Mouse (Mus musculus): Measurements from ENCODE around the gene Nxph1.
A peak's percentile ranks its signal among the peaks of the same experiment; 100 is the strongest.

The Nxph1 gene

GRCm38 (mm10) chr6:8948131-8948470 lies at the start of gene Nxph1:
Gene Nxph1, plus strand, starts transcription at chr6:8948431.
- no peak for DNase-seq (ENCODE audit: low read depth, low spot score)

- no peak for DNase-seq (ENCODE audit: low read depth, low spot score)
These were observed 48.1 kb upstream of the Nxph1 start for GRCm38 (mm10) chr6:8900021-8900728.

GRCm38 (mm10) chr6:8900729-8901122 lies 47.5 kb upstream of the Nxph1 start:
- DNase-seq (ENCODE audit: low read depth, low spot score) = no peak

DNA sequence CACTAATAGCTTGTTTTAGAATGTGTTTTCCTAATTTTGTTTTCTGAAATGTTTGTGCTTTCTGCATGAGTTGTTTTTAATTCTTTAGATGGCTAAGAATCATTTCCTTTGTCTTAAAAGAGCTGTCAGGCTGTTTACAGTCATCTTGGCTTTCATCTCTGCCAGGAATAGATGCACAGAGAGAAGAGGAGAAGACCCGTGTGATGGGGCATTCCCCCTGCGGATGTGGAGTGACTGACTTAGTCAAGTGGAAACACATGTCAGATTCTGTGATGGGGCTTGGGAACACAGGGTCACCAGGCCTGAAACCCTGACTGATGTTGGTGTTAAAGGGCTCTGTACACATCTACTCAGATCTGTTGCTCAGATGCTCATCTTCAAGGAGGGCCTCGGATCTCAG lies 40.3 kb upstream of the Nxph1 start:
- no peak for DNase-seq (ENCODE audit: low read depth, low spot score)

GRCm38 (mm10) chr6:8913404-8913803 lies 34.8 kb upstream of the Nxph1 start:
- DNase-seq (ENCODE audit: low read depth, low spot score) = no peak

DNA sequence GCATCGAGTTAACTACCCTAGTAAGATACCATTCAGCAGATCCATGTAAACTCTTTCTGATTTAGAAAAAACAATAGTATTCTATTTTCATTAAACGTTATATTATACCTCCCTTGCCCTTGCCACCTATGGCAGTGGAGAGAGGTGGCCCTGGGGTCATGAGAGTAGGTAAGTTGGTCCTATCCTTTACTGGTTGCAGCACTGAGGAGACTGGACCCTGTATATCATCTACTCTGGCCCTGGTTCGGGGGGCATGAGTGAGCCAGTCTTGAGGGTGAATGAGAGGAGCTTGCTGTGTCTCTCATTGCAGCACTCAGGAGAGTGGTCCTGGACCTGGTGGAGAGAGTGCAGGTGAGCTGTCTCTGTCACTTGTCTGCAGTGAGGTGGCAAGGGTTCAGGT lies 33.5 kb upstream of the Nxph1 start:
- DNase-seq (ENCODE audit: low read depth, low spot score) = no peak

- no peak for DNase-seq (ENCODE audit: low read depth, low spot score)
These were observed 23.8 kb upstream of the Nxph1 start for GRCm38 (mm10) chr6:8924481-8924880.

DNA sequence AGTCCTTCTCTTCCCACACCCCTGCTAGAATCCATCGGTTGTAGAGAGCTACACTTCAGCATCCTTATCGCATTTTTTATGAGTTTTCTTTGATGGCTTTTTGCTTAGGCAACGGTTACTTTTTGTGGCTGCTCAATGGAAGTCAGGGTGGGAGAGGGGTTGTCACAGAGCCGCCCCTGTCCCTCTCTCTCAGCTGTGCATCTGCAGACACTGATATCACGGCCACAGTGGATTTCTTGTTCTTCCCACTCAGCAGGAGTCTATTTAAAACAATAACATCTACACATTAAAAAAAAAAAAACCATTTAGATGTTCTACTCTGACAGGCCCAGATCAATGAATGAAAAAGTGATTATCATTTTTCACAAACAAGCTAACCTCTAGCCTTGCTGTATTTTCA lies 13.0 kb upstream of the Nxph1 start:
- no peak for DNase-seq (ENCODE audit: low read depth, low spot score)

- DNase-seq (ENCODE audit: low read depth, low spot score) = no peak
These were observed 12.5 kb upstream of the Nxph1 start for GRCm38 (mm10) chr6:8935705-8936104.

DNA sequence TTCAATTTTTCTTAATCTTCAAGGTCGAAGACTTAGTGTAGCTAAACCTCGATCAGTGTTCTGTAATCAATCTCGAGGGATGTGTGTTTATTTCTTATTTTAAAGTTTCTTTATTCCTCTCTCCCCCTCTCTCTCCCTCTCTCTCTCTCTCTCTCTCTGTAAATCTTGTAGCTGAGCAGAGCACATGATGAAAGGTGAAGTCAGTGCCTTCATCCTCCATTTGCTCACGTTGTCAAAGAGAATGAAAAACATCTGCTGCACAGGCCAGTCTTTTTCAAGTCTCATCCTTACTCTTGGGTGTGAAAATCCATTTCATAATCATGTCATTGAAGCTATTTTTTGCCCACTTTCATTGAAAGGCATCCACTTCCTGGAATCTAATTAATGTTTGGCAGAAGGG lies 12.1 kb upstream of the Nxph1 start:
- DNase-seq (ENCODE audit: low read depth, low spot score) = no peak

DNA sequence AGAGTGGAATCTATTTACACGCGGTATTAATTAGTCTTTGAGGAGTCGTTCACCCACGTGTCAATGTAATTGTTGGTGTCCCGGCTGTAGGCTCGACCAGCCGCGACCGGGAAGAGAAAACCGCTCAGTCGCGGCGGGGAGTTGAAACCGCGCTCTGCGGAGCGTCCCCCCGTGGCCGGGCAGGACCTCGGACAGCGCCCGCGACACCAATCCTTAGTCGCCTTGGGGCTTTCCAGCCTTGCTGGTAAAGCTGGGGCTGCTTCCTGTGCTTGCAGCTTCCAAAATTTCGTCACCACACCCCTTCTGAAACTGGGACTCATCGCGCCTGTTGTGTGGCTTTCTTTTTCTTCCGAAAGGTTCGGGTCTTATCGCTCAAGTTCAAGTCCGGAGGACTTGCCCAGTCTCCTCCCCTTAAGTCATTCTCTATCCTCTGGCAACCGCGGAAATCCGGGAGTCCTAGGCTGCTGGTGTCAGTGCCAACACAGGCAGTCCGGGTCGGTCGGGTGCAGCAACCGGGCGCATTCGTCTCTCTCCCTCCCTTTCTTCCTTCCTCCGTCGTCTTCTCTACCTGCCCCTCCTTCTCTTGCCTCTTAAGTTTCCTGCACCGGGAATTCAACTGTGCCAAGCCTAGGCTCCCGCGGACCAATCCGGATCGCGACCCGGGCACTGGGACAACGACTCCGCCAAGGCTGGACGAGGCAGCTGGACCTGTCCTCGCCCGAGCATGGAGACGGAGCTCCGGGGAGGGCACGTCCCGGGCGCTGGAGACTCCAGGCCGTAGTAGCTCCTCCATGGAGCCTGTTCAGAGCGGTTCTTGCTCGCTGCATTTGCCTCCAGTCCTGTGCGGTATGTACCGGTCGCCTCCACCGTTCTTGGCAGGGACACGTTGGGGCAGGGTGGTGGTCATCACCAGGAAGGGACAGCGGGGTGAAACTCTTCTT lies 510 bp downstream of the Nxph1 start:
- no peak for DNase-seq (ENCODE audit: low read depth, low spot score)

GRCm38 (mm10) chr6:8949665-8950201 lies 1.5 kb downstream of the Nxph1 start:
- no peak for DNase-seq (ENCODE audit: low read depth, low spot score)

- DNase-seq (ENCODE audit: low read depth, low spot score) = no peak
These were observed 2.5 kb downstream of the Nxph1 start for GRCm38 (mm10) chr6:8950611-8951325.

- DNase-seq (ENCODE audit: low read depth, low spot score) = peak; percentile 84
These were observed 3.1 kb downstream of the Nxph1 start for GRCm38 (mm10) chr6:8951326-8951695.

DNA sequence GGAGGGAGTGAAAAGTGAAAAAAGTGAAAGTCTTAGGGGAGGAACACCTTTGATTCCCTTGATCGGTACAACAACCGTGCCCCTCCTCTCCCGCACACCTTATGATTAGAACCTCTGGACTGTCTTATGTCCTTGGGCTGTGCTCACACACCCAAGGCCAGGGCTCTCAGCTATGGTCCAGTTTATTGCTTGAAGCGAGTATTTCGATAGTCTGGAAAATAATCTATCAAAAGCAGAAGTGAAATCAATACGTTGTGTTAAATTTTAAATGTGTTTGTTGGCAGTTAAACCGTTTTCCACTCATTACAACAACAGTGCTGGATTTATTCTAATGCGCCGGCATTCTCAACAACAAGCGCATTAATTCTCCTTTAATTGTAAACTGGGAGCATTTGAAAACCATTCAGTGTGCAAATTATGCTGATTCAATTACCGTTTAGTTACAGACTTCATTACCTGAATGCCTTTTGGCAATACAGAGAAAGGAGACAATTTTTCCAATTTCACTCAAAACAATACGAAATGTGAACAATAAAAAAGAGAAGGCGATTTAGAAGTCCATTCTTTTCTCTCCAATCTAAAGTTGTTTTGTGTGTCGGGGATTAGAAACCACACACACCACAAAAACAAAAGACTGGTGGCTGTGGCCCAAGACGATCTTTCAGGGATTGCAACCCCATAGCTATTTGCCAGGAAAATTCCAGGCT lies 3.8 kb downstream of the Nxph1 start:
- DNase-seq (ENCODE audit: low read depth, low spot score) = no peak

DNA sequence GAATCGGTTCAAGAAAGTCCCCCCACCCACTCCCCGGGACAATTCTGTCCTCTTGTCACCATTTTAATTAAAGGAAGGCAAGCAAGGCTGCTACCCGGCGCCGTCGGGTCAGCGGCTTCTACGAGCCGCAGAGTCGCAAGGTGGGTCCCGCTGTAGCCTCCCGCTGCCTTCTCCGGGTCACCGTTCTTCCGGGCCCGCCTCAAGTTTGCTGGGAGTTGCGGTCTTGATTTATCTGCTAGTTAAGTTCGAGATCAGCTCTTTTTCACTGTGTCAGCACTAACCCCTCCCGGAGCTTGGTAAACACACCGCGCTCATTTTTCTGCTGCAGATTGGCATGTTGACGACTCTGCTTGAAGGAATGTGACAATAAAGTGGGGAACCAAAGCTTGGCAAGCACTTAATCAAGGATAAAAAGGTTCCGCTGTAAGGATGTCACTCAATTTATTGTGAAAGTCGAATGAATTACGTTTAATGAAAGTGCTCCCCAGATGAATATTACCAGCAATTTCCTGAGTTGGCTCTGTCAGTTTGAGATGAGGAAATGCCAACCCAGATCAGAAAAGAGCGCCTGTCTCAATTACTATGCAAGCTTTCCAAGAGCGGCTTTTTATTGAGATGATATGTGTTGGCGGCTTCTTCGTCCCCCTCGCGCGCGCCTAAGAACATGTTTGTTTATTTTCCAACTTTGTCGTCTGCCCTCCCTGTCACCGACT lies 7.7 kb downstream of the Nxph1 start:
- no peak for DNase-seq (ENCODE audit: low read depth, low spot score)

DNA sequence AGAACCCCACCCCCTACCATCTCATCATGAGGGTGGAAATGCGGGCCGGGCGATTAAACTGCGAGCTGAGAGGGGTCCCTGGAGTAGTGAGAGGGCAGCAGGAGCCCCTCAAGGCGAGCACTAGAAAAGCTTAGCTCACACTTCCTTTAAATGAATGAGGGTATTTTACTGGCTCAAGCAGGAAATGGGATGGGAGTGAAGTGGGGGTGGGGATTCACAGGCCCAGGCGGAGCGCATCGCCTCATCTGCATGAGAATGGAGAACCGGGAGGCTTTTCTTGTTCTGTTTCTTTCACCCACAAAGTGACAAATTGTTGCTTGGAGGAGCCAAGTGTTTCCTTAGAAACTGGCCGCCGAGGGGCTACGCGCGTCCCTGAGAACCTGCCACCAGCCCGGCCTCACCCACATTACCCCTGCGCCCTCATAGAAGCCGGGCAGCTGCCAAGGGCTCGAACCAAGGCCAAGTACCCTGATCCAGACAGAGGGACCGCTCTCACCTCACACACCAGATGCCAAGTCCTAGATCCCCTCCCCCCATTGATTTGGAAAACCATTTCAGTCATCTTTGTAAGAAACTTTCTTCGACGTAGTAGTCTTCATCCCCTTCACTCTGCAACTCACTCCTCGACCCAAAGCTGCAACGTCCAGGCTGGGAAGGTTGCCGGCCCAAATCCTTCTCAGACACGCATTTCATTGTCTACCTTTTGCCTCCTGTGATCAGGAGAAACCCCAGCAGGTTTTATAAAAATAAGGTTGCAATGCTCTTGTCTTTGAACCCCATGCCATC lies 8.7 kb downstream of the Nxph1 start:
- peak; percentile 65 for DNase-seq (ENCODE audit: low read depth, low spot score)

DNA sequence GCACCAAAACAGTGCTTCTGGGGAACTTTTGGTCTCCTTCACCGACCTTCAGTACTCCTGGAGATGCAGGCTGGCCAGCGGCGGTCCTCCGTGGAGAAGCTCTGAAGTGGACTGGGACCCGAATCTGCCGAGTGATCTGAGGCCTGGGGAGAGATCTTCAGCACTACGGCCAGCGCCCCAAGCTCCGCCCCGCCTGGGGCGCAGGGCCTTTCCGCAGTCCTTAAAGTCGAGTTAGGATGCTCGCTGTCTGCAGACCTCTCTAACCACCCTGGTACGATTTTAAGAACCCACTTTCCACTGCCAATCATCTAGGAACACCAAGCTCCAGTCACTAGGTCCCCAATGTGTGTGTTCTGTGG lies 9.3 kb downstream of the Nxph1 start:
- DNase-seq (ENCODE audit: low read depth, low spot score) = no peak

DNA sequence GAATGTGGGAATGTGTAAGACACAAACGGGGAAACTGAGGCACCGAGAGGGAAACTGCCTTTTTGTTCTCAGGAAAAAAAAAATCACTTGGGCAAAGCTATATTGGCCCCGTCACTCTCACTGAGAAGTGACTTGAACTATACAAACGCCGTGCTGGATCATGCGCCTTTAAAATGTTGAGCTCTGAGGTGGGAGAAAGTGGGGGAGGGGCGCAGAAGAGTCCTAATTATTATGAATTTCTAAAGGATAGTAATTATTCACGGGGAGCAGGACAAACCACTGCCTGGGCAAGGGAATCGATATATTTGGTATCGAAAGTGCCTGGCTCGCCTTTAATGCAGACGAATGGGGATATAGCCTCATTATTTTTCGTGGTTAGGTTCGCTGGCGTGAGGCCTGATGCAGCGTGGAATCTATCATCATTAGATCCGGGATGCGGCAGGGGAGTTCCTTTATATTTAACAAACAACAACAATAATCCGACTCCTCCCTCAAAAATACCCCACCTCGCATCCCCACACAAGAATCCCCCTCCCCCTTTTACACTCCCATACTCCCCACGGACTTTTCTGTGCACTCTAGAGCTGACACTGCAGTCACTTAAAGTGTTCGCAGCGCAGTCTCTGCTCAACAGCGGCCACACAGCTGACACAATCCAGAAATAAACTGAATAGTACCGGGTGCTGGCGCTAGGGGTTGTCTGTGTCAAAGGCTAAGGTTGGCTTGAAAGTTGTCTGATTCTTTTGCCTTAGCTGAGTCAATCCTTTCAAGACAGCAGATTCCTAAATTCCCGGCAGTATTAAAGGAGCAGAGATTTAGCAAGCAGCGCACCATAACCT lies 10.1 kb downstream of the Nxph1 start:
- no peak for DNase-seq (ENCODE audit: low read depth, low spot score)
